Mouse (Mus musculus): ENCODE measurements around the gene Hsd17b2. TPM values are rescaled to one million over a fixed set of nuclear protein-coding genes. Genes with fewer than 3 reads are reported as not detected.
"Not testable (repeated sequence)": the region's sequence is repeated elsewhere in the genome, so short reads cannot be mapped to it uniquely, and the experiment has no call there.

The Hsd17b2 gene
- polyA plus RNA-seq, 1 experiment from 2014 or later: 189 TPM

DNA sequence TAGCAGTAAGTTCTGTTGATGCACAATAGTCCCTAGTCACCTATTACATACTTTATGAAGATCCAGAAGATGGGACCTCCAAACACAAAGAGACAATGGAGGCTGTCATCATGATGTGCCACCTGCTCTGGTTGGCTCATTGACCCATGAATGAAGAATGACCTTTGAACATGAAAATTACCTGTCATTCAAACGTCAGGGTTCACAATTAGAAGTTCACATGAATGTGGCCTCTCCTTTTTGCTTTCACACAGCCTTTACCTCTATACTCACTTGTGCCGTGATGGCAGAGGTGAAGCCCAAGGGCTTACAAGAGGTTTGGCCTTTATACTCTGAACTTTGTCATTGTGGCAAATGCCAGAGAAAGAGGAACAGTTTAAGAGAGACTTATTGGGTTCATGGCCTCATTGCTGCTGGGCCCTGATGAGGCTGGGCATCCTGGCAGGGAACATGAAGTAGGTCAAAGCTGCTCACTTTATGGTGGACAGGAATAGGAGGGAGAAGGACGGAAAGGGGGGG lies 35.0 kb downstream of the Hsd17b2 start:
- Histone ChIP-seq H3K9ac (replicated peaks) (no peak overlapping the region), H3K4me1 (ENCODE audit: insufficient read depth) (no peaks in the 10 kb centered on the region), H3K27ac (ENCODE audit: low read depth) (peak overlapping the region; percentile 66; the same call in 1 of the 2 replicates), H3K4me3 (ENCODE audit: low read depth, low read length) (no peak overlapping the region), H3K36me3 (replicated peaks; ENCODE audit: insufficient read depth, low read length) (no peaks in the 10 kb centered on the region), H3K4me2 (ENCODE audit: low read depth, low read length) (no peak overlapping the region), H3K27me3 (ENCODE audit: insufficient read depth, low read length) (no peaks in the 10 kb centered on the region), H3K9me3 (ENCODE audit: low read length) (no peaks in the 10 kb centered on the region)
- TF ChIP-seq EP300 (IDR thresholded peaks at IDR 0.05; ENCODE audit: low read depth) (no peak), CTCF (IDR thresholded peaks at IDR 0.05; ENCODE audit: low read depth) (no peak)
- ATAC-seq (peak; percentile 44; the same call in 1 of the 2 replicates), DNase-seq (no peak)
- 44% methylated on average over 3 of the region's 3 CpGs for WGBS (ENCODE audit: insufficient replicate concordance)

DNA sequence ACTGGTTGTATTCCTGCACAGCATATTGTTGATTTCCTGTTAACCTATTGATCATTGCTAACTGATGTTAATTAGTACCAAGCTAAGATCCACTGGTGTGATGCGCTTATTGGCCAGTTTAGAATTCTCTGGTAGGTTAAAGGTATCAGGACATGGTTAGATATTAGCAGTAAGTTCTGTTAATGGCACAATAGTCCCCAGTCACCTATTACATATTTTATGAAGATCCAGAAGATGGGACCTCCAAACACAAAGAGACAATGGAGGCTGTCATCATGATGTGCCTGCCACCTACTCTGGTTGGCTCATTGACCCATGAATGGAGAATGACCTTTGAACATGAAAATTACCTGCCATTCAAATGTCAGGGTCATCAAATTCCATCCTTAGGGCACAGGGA lies 36.5 kb downstream of the Hsd17b2 start:
- ATAC-seq; H3K27ac ChIP-seq (ENCODE audit: low read depth); DNase-seq; H3K36me3 ChIP-seq (replicated peaks; ENCODE audit: insufficient read depth, low read length); H3K9me3 ChIP-seq (ENCODE audit: low read length); H3K27me3 ChIP-seq (ENCODE audit: insufficient read depth, low read length); H3K4me2 ChIP-seq (ENCODE audit: low read depth, low read length); H3K4me3 ChIP-seq (ENCODE audit: low read depth, low read length); H3K4me1 ChIP-seq (ENCODE audit: insufficient read depth); H3K9ac ChIP-seq (replicated peaks): not testable (repeated sequence)
- WGBS (ENCODE audit: insufficient replicate concordance): 91% methylated on average over 1 of the region's 1 CpGs

DNA sequence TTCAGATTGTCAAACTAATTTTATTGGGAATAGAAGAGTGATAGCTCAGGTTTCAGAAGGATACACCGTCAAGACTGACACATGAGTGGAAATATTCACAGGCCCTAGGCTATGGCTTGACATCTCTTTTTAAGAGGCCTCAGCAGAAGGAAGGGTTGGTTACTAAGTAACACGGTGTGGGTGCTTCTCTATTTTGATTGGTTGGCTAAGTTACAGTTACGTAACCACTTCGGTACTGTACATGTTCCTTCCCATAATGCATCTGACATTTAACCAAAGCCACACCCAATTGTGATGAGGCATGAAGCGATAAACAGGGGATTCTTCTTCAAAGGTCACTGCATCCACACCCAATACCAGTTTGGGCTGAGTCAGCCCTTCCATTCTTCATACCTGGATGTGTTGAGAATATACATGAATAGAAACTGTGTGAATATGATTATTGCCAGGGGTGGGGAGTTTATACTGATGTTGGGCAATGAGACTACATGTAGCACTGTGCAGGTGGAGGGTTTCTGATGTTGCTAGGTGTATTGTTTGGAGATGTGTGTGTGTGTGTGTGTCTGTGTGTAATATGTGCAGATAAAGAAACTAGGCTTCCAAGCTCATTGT lies 38.8 kb downstream of the Hsd17b2 start:
- peaks cover 4% of the 10 kb centered on the region; the same call in 1 of the 2 replicates for H3K4me1 ChIP-seq (ENCODE audit: insufficient read depth)
- TF ChIP-seq EP300 (IDR thresholded peaks at IDR 0.05; ENCODE audit: low read depth) (no peak), CTCF (IDR thresholded peaks at IDR 0.05; ENCODE audit: low read depth) (no peak)
- no peak overlapping the region for H3K4me2 ChIP-seq (ENCODE audit: low read depth, low read length)
- H3K27ac ChIP-seq (ENCODE audit: low read depth): no peak overlapping the region
- H3K27me3 ChIP-seq (ENCODE audit: insufficient read depth, low read length): no peaks in the 10 kb centered on the region
- H3K9me3 ChIP-seq (ENCODE audit: low read length): no peaks in the 10 kb centered on the region
- H3K4me3 ChIP-seq (ENCODE audit: low read depth, low read length): no peak overlapping the region
- 62% methylated on average over 5 of the region's 5 CpGs for WGBS (ENCODE audit: insufficient replicate concordance)
- no peaks in the 10 kb centered on the region for H3K36me3 ChIP-seq (replicated peaks; ENCODE audit: insufficient read depth, low read length)
- DNase-seq (no peak), ATAC-seq (no peak)
- no peak overlapping the region for H3K9ac ChIP-seq (replicated peaks)

DNA sequence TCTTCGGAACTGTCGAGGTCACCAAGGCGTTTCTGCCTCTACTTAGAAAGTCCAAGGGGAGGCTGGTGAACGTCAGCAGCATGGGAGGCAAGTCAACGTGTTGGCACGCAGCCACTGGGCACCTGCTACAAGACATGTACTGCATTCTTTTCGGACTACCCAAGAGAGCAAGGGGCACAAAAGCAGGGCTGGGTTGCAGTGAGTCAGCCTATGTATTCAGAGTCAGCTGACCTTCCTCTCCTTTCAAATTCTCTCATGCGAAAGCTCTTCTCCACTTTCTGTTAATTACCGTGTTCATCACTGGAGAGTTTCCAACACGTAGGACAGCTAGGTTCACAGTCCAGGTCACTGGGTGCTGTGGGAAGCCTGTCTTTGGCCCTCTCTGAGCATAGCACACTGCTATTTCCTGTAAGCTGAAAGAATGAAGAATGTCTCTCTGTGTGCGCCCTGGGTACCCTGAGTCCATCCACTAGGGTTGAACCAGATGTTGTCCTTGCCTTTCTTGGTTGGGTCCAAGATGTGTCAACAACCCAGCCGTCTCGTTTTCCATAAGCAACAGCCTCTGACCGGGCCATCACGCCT lies 40.8 kb downstream of the Hsd17b2 start:
- no peak overlapping the region for H3K4me3 ChIP-seq (ENCODE audit: low read depth, low read length)
- no peaks in the 10 kb centered on the region for H3K36me3 ChIP-seq (replicated peaks; ENCODE audit: insufficient read depth, low read length)
- 68% methylated on average over 15 of the region's 15 CpGs for WGBS (ENCODE audit: insufficient replicate concordance)
- peaks cover 16% of the 10 kb centered on the region for H3K4me1 ChIP-seq (ENCODE audit: insufficient read depth)
- no peak for TF ChIP-seq EP300 (IDR thresholded peaks at IDR 0.05; ENCODE audit: low read depth)
- no peak for TF ChIP-seq CTCF (IDR thresholded peaks at IDR 0.05; ENCODE audit: low read depth)
- no peak overlapping the region; the same call in 1 of the 2 replicates for H3K27ac ChIP-seq (ENCODE audit: low read depth)
- H3K9me3 ChIP-seq (ENCODE audit: low read length): no peaks in the 10 kb centered on the region
- H3K4me2 ChIP-seq (ENCODE audit: low read depth, low read length): no peak overlapping the region
- no peak for DNase-seq
- H3K9ac ChIP-seq (replicated peaks): no peak overlapping the region
- peak; percentile 60 for ATAC-seq
- H3K27me3 ChIP-seq (ENCODE audit: insufficient read depth, low read length): no peaks in the 10 kb centered on the region

DNA sequence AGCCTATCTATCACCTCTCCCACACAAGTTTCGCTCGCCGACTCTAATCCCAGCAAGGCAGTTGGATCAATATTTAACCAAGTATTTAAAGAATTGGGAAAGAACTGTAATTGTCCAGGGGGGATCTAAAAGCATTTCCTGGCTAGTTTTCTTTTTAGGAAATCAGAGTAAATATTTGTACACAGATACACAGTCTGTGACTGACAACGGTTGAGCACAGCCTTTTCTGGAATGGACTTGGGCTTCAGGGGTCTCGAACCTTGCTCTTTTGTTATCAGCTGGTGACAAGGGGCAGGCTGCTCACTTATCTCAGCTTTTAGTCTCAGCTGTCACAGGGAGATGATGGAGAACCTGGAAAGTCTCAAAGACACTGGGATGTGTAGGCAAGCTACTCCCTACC lies 44.9 kb downstream of the Hsd17b2 start:
- peak overlapping the region; percentile 24; the same call in 1 of the 2 replicates for H3K27ac ChIP-seq (ENCODE audit: low read depth)
- no peak for ATAC-seq
- no peak overlapping the region for H3K4me2 ChIP-seq (ENCODE audit: low read depth, low read length)
- H3K9ac ChIP-seq (replicated peaks): no peak overlapping the region
- H3K27me3 ChIP-seq (ENCODE audit: insufficient read depth, low read length): no peaks in the 10 kb centered on the region
- DNase-seq: no peak
- no peaks in the 10 kb centered on the region for H3K9me3 ChIP-seq (ENCODE audit: low read length)
- H3K36me3 ChIP-seq (replicated peaks; ENCODE audit: insufficient read depth, low read length): no peaks in the 10 kb centered on the region
- WGBS (ENCODE audit: insufficient replicate concordance): 55% methylated on average over 5 of the region's 5 CpGs
- H3K4me3 ChIP-seq (ENCODE audit: low read depth, low read length): no peak overlapping the region
- peaks cover 18% of the 10 kb centered on the region for H3K4me1 ChIP-seq (ENCODE audit: insufficient read depth)
- no peak for TF ChIP-seq EP300 (IDR thresholded peaks at IDR 0.05; ENCODE audit: low read depth)
- no peak for TF ChIP-seq CTCF (IDR thresholded peaks at IDR 0.05; ENCODE audit: low read depth)

DNA sequence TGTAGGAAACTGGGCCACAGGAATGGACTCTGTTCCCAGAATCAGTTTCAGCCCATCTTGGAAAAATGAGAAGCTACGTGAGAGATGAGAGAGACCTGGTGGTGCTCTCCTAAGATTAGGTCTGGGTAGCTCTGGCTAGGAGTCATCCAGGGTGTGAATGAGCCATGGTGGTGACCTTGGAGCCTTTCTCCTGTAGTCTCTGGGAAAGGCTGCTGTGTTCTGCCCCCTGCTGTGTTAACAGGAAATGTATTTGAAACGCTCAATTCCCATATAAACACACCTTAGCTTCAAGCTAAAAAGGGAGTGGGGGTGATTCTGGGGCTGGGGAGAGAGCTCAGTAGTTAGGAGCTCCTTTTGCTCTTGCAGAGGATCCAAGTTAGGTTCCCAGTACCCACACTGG lies 45.7 kb downstream of the Hsd17b2 start:
- 36% methylated on average over 2 of the region's 2 CpGs for WGBS (ENCODE audit: insufficient replicate concordance)
- Histone ChIP-seq H3K4me1 (ENCODE audit: insufficient read depth) (peaks cover 18% of the 10 kb centered on the region), H3K9ac (replicated peaks) (no peak overlapping the region), H3K36me3 (replicated peaks; ENCODE audit: insufficient read depth, low read length) (no peaks in the 10 kb centered on the region), H3K4me3 (ENCODE audit: low read depth, low read length) (no peak overlapping the region), H3K4me2 (ENCODE audit: low read depth, low read length) (0 out of 2 replicates have a peak overlapping the region, but pooled peaks have one; percentile 2), H3K27me3 (ENCODE audit: insufficient read depth, low read length) (no peaks in the 10 kb centered on the region), H3K27ac (ENCODE audit: low read depth) (0 out of 2 replicates have a peak overlapping the region, but pooled peaks have one; percentile 24), H3K9me3 (ENCODE audit: low read length) (no peaks in the 10 kb centered on the region)
- ATAC-seq (no peak), DNase-seq (no peak)
- TF ChIP-seq CTCF (IDR thresholded peaks at IDR 0.05; ENCODE audit: low read depth): peak; percentile 31
- no peak for TF ChIP-seq EP300 (IDR thresholded peaks at IDR 0.05; ENCODE audit: low read depth)

Data from liver, postnatal 0 days (tissue).